Mouse (Mus musculus) lung, postnatal 36 days (tissue): ENCODE data around the gene Kif15.

Source experiments
- DNase-seq: peaks from one replicate; pipeline ENCODE4 v3.0.0; 2022; ENCODE audit warnings: mixed read lengths

The Kif15 gene

GRCm38 (mm10) chr9:122950643-122951475 lies at the start of gene Kif15, which contains the start of gene 1110059G10Rik:
Kif15 (plus strand) TSS chr9:122951046.
1110059G10Rik (minus strand) TSS chr9:122951000.
- peak; percentile 94 for DNase-seq

GRCm38 (mm10) chr9:122901047-122901446 lies 49.8 kb upstream of the Kif15 start:
- no peak for DNase-seq

- DNase-seq = peak; percentile 51
Measured at GRCm38 (mm10) chr9:122902717-122903535, 47.9 kb upstream of the Kif15 start.

GRCm38 (mm10) chr9:122922436-122922835 lies 28.4 kb upstream of the Kif15 start:
- DNase-seq = no peak

- peak; percentile 70 for DNase-seq
Measured at GRCm38 (mm10) chr9:122922936-122923381, 27.9 kb upstream of the Kif15 start, which contains the start of gene Zfp105. Zfp105 (plus strand) TSS chr9:122923072.

GRCm38 (mm10) chr9:122928915-122929314 lies 21.9 kb upstream of the Kif15 start:
- no peak for DNase-seq

GRCm38 (mm10) chr9:122998406-122999192 lies 47.8 kb downstream of the Kif15 start:
- DNase-seq = no peak

GRCm38 (mm10) chr9:122999193-122999586 lies 48.3 kb downstream of the Kif15 start:
- DNase-seq = no peak

GRCm38 (mm10) chr9:123004718-123005117 lies 53.9 kb downstream of the Kif15 start:
- DNase-seq = no peak

- DNase-seq = no peak
Measured at GRCm38 (mm10) chr9:123006071-123006470, 55.2 kb downstream of the Kif15 start.

- DNase-seq = peak; percentile 89
Measured at GRCm38 (mm10) chr9:123020995-123021631, 70.3 kb downstream of the Kif15 start, which contains the start of gene Tmem42. Tmem42 (plus strand) TSS chr9:123021326.

GRCm38 (mm10) chr9:123021636-123022379 lies 71.0 kb downstream of the Kif15 start:
- no peak for DNase-seq

GRCm38 (mm10) chr9:123024201-123024600 lies 73.4 kb downstream of the Kif15 start:
- no peak for DNase-seq

- DNase-seq = no peak
Measured at GRCm38 (mm10) chr9:123031496-123032246, 80.8 kb downstream of the Kif15 start.

GRCm38 (mm10) chr9:123034426-123034825 lies 83.6 kb downstream of the Kif15 start, which contains the start of gene Tgm4:
Tgm4 (plus strand) TSS chr9:123034726.
- DNase-seq = no peak

GRCm38 (mm10) chr9:123047665-123048064 lies 96.8 kb downstream of the Kif15 start:
- DNase-seq = no peak

- peak; percentile 20 for DNase-seq
Measured at GRCm38 (mm10) chr9:123058724-123059292, 108.0 kb downstream of the Kif15 start.

GRCm38 (mm10) chr9:123060172-123060571 lies 109.3 kb downstream of the Kif15 start:
- DNase-seq = no peak
